Mouse (Mus musculus): ENCODE data around the gene Ost4.

Ost4 gene

DNA sequence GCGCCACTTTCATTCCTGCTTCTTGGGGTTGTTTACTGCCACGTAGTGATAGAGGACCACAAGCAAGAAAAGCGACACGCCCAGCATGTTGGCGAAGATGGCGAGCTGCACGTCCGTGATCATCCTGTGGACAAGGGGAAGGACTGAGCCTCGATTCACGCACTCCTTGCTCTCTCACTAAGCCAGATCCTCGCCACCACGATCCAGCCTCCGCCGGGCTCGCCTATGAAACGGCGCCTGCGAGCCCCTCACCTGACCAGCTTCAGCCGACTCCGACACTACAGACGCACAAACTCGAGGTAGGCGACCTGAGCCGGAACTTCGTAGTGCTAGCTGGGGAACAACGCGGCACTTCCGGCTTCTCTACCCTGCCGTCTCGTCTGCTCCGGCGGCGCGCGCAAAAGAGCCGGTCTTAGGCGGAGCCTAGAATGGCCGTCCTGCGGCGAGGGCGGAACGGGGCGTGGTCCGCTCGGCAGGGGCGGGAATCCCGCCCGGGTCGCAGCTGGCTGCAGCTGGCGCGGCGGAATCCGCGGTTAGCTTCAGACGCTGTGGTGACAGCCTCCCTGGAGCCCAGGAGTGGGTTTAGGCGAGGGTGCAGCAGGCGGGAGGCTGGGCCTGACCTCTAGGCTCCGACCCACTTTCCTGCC, at the start of gene Ost4:
Ost4 (minus strand) TSS at position 376 of the 647 bp plus-strand sequence.
- peak; percentile 94 for DNase-seq (ENCODE audit: low spot score)

DNA sequence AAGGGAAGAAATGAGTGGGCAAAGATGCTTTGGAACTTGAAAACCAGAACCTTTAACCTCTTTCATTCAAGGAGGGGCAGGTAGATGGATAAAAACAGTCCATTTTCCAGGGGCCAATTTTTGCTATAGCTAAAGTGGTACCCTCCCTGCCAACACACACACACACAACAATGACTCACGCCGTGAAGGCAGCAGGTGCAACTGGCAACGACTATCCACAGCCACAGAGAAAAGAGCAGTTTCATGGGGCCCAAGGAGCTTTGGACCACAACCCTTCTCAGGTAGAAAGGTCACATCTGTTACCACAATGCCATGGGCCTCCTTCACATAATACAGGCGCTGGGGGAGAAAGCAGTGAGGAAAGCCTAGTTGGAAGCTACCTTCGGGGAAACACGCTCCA, 48.2 kb upstream of the Ost4 start:
- no peak for DNase-seq (ENCODE audit: low spot score)

DNA sequence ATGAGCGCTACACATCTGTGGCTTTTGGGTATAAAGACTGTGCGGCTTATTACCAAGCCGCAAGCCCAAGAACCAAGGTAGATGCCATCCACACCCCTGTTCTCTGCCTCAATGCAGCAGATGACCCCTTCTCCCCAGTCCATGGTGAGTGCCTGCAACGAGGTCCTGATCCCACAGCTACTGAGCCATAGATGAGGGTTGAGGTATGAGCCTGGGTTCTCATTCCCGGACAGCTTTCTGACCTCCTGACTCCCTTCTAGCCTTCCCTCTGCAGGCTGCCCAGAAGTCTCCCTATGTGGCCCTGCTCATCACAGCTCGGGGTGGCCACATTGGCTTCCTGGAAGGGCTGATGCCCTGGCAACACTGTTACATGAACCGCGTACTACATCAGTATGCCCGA, 47.0 kb upstream of the Ost4 start:
- DNase-seq (ENCODE audit: low spot score) = no peak

DNA sequence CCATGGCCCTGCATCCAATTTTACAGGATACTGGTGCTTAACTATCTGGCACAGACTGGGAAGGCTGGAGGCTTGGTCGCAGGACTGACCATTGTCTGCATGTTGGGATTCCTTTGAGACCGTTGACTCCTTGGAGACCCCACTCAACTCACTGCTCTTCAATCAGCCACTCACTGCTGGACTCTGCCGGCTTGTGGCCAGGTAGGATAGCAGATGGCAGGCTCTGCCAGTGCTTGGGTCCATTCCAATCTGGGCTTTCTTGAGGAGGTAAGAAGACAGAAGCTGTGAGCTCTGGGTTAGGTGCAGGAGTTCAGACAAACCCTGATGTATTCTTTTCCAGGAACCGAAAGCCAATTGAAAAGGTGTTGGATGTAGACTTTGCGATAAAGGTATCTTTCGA, 46.5 kb upstream of the Ost4 start:
- DNase-seq (ENCODE audit: low spot score) = no peak

DNA sequence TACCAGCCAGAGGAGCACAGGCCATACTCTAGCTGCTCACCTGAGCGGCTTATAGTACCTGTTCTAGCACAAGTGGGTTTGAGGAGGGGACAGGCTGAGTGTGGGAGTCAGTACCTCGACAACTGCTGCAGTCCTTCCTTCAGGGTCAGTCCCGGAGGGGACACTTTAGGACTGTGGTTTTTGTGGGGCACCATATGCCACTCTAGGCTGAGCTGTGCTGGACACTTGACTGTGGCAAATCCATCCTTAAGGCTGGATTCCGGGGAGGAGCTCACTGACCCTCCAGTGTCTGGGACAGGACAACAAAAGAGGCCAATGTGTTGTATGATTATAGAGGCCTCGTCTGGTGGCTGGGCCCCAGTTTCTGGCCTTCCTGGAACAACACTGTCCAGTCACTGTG, 45.0 kb upstream of the Ost4 start:
- DNase-seq (ENCODE audit: low spot score) = no peak

DNA sequence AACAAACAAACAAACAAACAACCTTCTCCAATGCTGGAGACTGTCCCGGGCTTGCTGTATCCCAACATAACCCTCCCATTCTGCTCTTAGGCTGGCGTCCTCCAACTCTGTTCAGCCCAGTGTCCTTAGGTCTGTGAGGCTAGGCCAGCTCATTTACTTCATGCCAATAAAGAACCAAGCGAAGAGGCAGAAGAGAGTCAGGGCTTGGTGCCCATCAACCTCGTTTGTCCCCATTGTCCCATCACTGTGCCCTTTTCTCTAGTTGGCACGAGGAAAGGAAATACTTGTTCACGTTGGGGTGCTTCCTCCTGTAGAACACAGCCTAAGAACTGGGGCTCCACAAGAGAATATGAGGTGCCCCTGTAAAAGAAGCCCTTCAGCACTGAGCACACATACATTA, 44.1 kb upstream of the Ost4 start:
- no peak for DNase-seq (ENCODE audit: low spot score)

DNA sequence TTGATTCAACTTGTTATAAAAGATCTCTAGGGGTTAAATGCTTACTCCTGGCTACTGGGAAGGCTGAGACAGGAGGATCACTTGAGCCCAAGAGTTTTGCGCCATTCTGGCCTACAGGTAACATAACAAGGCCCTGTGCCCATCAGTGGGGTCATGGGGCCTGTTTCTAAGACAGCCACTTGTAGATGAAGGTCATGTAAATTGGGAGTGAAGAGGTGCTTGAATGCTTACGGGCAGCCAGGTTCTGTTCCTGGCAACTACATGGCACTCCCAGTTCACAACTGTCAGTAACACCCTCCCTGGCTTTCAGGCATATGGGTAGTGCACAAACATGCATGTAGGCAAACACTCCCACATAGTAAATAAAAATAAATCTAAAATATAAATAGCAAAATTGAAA, 43.3 kb upstream of the Ost4 start:
- DNase-seq (ENCODE audit: low spot score) = no peak

DNA sequence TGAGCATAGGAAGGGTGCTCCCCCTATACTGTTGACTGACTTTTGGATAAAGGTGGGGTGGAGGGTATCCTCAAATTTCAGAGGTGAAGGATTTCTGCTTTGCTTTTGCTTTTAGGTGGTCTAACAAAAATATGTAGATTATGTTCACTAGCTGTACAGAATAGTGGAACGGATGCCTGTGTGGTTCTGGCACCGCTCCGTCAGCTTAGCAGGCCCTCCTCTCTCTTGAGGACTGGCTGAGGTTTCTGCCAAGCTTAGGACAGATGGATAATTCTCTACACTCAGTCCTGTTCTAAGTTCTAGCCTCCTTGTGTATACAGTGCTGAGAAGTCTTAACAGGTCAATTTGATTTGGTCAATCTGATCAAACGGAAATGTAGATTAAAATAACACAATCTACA, 42.9 kb upstream of the Ost4 start:
- DNase-seq (ENCODE audit: low spot score) = no peak

DNA sequence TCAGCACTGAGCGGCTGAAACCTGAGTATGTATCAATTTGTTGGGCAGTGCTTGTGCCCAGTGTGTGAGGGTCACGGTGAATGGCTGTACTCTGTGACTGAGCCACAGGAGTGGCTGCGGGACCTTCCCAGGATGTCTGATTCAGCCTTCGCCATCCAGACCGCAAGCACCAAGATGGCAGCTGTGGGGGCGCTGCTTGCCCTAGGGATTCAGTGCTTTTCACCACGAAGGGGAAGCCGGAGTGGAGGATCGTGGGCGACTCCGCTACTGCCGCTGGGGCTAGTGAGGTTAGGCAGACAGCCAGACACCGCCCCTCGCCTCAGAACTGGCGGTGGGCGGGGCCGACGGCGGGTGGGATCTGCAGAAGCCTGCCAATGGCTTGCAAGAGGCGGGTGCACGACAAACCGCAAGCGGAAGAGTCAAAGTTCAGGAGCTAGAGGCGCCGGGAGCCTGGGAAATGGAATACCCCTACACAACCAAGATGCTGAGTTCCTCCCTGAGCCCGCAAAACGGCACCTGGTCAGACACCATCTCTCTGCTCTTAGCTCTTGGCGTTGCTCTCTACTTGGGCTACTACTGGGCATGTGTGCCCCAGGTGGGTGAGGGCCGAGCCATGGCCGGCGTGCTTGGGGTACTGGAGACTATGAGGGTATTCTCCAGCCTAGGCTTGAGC, 42.2 kb upstream of the Ost4 start:
- peak; percentile 92 for DNase-seq (ENCODE audit: low spot score)

DNA sequence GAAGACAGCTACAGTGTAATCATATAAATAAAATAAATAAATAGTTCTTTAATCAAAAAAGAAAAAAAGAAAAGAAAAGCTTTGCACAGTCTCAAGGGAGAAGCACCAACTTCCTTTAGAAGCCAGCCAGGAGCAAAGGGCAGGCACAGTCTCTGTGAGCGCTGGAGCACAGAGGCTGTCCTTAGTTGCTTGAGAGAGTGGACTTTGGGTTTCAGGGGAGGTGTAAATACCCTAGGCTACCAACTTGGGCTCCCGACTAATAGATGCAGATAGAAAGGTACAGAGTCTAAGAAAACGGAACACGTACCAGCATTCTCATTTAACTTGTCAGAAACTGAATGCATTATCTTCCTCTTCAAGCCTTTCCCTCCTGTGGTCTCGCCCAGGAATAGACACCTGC, 41.0 kb upstream of the Ost4 start:
- DNase-seq (ENCODE audit: low spot score) = no peak

DNA sequence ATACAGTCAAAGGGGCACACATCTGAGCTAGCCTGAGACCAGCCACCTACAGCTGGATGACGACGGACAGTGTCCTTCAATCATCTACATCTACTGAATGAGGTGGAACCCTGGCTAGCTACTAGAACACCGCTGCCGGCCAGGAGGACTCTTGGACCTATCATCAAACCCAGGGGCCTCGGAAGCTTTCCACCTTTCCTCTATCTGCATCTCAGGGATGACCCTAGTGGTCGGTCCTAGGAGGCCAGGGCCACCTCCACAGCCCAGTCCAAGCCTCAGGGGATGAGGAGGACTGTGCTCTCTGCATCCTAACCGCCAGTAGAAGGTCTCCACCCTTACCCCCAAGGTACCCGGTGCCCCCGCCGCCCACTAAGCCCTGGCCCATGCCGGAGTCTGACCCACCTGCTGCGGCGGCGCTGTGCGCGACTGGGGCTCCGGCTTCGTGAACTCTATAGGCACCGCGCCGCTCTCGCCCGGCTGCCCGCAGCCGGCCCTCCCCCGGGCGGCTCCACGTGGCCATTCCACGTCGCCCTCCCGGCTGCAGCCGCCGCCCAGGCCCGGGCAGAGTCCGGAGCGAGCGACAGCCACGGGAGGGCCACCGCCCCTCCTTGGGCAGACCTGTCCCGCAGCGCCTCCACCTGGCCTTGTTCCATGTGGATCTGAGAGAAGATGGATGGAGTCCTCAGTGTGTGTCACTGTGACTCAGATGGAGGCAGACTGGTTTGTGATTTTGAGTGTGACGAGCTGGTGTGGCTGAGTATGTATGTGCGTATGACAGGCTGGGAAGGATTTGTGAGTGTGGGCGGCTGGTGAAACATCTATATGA, 37.6 kb upstream of the Ost4 start, which contains the start of gene Cgref1:
Cgref1 (minus strand) TSS at position 636 of the 826 bp plus-strand sequence.
- peak; percentile 33 for DNase-seq (ENCODE audit: low spot score)

DNA sequence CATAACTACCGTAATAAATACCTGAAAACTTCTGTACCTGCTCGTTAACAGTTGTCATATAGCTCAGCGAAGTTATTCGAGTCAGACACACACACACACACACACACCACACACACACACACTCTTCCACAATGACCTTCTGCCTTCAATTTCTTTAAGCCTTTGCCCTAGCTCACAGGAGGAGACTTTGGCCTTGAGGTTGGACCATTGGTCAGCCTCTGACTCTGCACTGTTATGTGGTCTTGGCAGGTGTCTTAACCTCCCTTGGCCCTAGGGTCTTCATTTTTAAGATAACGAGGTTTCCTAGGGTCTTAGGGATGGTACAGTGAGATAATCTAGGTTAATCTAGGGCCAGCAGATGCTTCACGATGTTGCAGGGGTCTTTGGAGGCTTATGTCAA, 36.8 kb upstream of the Ost4 start:
- DNase-seq (ENCODE audit: low spot score) = no peak

DNA sequence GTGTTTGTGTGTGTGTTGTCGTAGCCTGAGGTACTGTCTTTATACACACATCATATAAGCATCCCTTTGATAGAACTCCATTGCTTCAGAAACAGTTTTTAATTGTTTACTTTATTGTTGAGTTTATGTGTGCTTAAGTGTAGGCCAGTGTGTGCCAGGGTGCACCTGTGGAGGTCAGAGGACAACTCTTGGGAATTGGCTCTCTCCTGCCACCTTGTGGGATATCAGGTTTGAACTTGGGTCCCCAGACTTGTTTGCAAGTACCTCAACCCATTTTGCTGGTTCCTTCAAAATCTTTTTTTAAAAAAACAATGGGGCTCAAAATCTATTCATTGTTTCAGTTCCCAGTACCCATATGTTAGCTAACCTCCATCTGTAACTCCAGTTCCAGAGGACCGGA, 35.4 kb upstream of the Ost4 start:
- no peak for DNase-seq (ENCODE audit: low spot score)

DNA sequence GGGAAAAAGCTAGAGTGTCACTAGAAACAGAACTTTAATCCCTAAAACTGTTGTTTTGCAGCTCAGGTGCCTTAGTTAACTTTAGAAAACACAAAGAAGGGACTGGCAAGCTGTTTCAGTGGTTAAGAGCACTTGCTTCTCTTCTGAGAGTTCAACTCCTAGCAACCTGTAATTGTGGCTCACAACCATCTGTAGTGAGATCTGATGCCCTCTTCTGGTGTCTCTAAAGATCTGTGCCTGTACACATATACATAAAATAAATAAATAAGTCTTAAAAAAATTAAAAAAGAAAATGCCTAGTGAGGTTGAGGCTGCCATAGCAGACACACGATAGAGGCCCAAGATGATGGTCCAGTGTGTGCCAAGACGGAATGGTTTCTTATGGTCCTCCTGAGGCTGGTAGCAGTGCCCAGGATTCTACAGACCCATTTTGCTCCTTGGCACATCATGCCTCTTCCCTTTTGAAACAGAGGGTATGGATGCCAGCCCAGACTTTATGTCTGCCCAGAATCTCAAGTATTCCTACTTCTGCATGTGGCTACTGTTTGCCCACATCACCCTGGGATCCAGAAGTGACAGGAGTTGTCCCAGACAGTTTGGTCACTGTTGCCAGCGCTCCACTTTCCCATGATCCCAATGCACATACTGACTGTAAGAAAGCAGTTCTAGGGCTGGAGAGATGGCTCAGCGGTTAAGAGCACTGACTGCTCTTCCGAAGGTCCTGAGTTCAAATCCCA, 27.3 kb upstream of the Ost4 start:
- DNase-seq (ENCODE audit: low spot score) = no peak

DNA sequence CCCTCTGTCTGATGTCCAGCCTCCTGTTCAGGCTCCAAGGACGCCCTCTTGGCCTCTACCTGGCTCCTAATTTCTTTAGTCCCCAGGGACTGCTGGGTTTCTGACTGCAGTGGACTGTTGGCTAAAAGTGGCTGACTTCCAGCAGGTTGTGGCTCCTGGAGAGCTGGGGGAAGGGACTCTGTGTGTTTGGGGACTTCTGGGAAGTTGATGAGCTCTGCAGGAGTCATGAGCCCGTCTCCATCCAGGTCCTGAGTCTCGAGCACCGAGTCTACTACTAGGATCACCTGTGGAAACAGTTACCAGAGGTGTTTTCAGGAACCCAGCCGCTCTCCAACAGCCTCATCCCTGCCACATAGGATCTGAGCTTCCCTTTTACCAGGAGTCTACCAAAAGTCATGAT, 26.1 kb upstream of the Ost4 start:
- DNase-seq (ENCODE audit: low spot score) = no peak

DNA sequence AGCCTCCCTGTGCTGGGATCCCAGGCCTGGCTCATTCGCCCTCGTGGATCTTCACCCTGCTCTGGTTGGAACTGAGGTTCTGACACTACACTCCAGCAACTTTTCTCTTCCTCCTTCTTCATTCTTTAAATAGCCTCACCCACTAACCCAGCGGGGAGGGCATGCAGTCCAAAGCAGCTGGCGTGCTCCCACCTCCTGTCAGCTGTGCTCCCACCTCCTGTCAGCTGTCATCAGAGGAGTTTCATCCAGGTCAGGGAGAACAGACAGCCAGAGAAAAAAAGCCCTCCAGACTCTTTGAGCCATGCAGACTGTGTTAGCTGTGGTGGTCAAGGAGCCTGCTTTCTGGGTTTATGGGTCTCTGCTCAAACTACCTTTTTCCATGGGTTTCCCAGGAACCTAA, 23.8 kb upstream of the Ost4 start:
- DNase-seq (ENCODE audit: low spot score) = no peak

DNA sequence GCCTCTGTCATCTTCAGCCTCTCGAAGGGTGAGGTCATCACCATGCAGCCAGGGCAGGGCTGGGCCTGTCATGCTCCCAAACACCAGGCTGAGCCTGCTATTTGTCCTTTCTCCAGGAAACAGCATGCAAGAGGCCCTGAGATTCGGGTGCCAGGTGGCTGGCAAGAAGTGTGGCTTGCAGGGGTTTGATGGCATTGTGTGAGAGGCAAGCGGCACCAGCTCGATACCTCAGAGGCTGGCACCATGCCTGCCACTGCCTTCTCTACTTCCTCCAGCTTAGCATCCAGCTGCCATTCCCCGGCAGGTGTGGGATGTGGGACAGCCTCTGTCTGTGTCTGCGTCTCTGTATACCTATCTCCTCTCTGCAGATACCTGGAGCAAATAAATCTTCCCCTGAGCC, 23.3 kb upstream of the Ost4 start:
- DNase-seq (ENCODE audit: low spot score) = no peak

DNA sequence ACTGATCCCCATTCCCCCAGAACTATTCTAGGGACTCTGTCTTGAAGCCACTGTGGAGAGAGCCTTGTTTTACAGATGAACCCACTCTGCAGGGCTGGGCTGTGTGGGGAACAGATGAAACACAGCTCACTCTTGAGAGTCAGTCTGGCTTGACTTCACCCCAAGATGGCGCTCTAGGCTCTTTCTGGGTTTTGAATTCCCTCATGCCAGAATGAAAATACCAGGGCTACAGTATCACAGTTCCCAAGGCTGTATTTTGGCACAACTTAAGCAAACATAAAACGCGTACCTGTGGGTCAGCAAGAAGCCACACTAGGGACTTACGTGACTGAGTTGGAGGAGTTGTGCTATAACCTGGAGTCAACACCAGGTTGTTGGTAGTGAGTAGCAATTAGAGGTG, 22.5 kb upstream of the Ost4 start:
- no peak for DNase-seq (ENCODE audit: low spot score)

DNA sequence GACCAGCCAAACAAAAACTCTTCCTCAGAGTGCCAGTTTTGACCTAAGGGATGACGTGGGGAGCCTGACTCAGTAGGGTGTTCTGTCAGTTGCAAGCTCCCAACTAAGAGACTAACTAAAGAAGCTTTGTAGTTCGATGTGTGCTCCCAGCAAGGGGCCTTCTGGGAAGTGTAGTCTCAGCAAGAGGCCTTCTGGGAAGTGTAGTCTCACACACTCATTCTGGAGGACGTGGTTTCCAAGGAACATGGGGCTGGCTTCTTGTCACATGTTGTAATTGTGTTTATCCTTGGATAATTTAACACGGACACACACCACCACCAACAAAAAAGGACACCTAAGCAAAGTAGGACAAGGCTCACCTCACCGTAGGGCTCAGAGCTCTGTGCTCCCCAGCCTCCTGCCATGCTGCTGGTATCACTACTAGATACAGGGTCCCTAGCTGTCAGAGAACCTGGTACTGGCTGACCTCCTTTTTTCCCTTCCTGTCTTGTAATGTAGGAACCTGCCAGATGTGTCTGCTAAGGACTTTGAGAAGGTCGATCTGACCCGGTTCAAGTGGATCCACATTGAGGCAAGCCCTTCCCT, 20.4 kb upstream of the Ost4 start:
- DNase-seq (ENCODE audit: low spot score) = no peak

DNA sequence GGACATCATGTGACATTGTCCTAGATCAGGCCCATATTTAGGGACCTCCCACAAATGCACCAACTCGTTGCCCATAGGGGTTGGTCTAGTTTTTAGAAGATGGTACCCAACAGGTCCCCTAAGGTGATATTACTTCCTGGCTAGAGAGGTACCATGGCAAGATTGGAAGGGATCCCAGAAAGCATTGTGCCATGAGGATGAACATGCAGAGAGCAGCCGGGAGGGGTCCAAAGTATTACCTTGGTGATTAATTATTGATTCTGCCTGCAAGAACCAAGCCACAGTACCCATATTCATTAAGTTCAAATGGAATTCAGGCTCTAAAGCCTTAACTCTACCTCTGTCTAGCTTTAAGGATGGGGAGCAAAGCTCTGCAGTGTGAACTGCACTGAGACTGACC, 18.5 kb upstream of the Ost4 start:
- no peak for DNase-seq (ENCODE audit: low spot score)

DNA sequence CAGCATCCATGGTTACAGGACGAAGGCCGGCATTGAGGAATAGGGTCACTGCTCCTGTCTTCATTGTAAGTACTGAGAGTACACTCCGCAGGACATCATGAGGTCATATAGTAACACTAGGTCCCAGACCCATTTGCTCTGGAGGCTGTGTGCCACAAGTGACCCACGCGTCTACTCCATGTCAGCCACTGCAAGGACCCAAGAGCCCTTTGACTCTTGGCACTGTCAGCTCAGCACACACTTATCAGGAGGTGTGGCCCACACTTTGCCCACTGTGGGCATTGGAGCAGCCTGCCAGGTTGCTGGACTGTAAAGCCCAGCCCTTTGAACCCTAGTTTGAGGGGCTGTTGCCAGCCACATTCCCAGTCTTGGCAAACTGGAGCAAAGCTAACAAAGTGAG, 17.6 kb upstream of the Ost4 start:
- no peak for DNase-seq (ENCODE audit: low spot score)

DNA sequence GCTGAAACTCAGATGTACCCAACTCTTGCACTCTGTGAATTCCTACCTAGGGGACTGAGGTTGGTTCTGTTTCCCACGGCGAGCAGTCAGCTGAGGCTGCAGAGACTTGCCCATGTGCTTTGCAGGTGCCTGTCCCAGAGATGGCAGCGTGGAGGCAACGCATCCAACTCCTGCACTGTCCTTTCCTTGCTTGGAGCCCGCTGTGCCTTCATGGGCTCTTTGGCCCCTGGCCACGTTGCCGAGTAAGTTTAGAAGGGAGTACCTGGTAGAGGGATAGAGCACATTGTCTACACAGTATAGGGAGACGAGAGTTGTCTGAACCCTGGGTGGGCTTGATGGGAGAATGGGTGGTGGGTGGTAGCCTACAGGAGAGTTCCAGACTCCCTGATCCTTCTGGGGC, 17.0 kb upstream of the Ost4 start:
- DNase-seq (ENCODE audit: low spot score) = no peak

Data from ovary, adult 18-20 months (tissue).